Mouse (Mus musculus) NIH3T3 (cell line): Measurements from ENCODE around the gene Tex19.2.
A peak's percentile ranks its signal among the peaks of the same experiment; 100 is the strongest.

Source experiments
- DNase-seq: peaks from one replicate; pipeline ENCODE4 v3.0.0-alpha.2; 2012; ENCODE audit warnings: low read depth

The Tex19.2 gene

DNA sequence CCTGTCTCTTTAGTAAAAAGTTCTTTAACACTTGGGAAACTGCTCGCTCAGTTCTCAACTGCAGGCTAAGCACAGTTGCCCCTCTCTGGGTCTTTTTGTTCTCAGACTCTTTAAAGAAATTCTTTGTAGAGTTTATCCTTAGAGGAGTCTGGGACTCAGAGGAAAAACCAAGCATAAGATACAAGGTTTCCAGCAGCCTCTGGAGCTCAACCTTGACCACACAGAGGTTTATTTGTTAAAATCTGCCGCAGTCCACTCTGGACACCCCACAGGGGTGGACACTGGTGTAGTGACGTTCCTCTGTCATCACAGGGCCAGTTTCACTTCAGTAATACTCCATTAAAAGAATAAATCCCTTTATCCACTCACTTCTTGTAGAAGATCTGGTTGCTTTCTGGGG, at the start of gene Tex19.2:
Tex19.2 (minus strand) TSS at position 101 of the 400 bp plus-strand sequence.
- DNase-seq, result no peak

DNA sequence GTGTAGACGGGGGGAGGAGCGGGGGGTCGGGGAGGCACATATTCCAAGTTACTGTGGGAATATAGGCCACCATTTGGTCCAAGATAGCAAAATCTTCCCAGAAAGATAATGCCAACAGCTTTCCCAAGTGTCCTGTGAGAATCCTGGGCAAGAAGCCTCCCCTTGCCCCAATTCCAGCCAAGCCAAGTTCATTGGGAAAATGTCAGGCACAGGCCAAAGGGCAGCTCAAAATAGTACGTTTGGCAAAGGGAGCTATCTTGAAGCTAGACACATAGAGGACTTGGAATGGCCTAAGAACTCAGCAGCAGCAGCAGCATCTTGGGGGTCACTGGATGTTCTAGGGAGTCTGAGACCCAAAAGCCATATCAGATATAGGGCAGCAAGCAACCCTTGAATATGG, 45.3 kb upstream of the Tex19.2 start:
- DNase-seq, result no peak

DNA sequence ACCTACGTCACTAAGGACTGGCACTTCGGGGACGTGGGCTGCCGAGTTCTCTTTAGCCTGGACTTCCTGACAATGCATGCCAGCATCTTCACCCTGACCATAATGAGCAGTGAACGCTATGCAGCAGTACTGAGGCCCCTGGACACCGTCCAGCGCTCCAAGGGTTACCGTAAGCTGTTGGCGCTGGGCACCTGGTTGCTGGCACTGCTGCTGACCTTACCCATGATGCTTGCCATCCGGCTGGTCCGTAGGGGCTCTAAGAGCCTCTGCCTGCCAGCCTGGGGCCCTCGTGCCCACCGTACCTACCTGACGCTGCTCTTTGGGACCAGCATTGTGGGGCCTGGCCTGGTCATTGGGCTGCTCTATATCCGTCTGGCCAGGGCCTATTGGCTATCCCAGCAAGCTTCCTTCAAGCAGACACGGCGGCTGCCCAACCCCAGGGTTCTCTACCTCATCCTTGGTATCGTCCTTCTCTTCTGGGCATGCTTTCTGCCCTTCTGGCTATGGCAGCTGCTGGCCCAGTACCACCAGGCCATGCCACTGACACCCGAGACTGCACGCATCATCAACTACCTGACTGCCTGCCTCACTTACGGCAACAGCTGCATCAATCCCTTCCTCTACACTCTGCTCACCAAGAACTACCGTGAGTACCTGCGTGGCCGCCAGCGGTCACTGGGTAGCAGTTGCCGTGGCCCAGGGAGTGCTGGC, 42.3 kb upstream of the Tex19.2 start:
- no peak for DNase-seq

DNA sequence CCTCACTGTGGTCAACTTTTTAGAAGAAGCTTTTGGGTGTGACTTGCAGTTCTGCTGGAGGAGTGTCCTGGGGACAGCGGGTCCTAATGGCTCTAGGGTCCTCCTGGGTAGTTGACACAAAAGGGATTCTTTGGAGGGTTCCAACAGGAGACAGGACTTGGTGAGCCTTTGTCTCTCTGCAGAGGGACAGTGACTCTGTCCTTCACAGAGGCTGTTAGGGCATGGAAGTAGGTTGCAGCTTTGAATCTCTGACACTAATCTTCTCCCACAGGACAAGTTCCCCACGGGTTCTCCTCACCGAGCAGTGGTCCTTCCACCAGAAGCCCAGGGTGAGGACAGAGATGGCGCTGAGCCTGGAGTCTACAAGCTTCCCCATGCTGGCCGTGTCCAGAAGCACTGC, 41.5 kb upstream of the Tex19.2 start, which contains the start of gene Uts2r:
Uts2r (plus strand) TSS at position 301 of the 400 bp plus-strand sequence.
- DNase-seq, result no peak

DNA sequence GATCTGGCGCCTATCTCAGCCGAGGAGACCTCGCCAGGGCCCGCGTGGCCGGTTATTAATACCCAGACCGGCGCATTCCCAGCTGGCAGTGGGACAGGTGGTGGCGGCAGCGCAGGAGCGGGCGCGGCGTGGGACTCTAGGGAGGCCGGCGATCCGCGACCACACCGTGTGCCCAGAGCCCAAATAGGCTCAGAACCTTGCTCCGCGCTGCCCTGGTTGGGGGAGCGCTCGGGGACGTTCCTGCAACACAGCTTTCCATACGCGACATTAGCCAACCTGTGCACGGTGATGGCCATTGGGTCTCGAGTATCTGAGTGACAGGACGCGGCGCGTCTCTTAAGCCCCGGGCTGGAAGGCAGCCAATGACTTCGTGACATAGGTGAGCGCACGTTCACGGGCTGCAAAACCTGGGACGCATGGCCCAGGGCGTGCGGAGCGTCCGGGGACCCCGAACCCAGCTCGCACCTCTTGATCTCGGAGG, 38.0 kb upstream of the Tex19.2 start:
- no peak for DNase-seq

DNA sequence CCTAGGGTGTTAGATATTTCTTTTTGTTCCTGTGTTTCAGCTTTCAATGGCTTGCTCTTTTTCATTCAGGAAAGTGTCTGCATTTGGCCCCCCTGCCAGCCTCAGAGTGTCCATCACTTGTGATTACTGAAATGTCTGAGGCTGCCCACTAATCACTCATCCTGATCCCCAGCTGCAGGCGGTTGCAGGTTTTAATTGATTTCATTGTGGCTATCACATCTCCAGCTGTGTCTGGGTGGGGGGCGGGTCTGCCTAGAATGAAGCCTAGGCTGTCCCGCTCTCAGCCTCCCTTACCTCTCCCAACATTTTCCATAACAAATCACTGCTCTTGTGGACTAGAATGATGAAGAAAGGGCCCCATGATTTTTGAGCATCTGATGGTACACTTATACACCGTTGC, 35.7 kb upstream of the Tex19.2 start:
- no peak for DNase-seq

DNA sequence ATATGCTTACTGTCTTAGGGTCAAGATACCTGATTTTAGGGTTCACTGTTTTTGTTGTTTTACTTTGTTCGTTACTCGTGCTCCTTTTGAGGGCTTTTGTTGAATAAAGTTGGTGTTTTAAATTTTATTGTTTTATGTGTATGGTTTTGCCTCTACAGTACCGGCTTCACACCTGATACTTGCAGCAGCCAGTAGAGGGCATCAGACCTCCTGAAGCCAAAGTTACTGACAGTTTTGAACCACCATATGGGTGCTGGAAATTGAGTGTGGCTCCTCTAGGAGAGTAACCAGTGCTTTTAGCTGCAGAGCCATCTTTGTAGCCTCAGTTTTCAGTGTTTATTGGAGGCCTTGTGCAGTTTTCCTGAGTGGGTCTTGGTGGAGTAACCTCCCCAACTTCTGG, 29.7 kb upstream of the Tex19.2 start:
- no peak for DNase-seq

DNA sequence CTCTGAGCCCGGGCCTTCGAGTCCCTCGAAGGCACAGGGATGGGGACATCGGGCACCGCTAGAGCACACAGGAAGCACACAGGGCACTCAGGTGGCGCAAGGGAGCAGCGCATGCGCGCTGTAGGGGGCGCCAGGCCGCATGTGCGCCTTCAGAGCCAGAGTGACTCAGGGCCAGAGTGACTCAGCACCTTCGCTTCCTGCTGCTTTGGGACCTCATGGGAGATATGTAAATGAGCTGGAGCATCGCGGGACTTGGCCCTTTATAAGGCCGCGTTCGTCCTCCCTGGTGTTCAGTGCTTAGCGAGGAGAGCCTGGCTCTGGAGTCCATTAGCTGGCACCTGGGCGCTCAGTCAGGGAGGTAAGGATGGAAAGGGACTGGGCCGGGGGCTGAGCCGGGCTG, 27.4 kb upstream of the Tex19.2 start, which contains the start of gene Tex19.1:
Tex19.1 (plus strand) TSS at position 279 of the 400 bp plus-strand sequence.
- peak; percentile 18 for DNase-seq

DNA sequence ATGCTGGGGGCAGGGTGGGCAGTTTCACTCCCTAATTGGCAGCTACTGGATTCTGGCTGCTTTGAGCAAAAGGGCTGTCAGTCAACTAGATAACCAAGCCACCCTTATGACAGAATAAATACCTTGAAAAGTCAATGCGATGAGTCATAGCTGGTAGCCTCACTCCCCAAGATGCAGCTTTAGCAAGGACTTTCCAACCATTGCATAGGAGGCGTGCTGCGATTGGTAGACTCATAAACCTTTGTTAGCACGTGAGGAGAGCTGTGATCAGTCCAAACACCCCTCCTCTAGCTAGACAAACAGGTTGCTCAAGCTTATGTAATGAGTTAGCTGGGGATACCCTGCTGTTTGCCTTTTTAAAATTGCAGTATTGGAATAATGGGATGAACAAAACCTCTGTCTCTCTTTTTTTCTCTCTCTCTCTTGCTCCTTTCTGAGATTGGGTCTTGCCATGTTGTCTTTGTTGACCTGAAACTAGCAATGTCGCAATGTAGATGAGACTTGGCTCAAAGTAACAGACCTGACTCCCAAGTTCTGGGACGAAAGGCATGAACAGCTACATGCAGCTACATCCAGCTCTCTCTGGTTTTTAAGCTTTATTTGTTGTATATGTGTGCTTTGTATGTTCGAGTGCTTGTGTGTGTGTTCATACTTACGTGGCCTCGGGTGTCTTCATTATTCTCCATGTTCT, 25.0 kb upstream of the Tex19.2 start:
- peak; percentile 36 for DNase-seq

DNA sequence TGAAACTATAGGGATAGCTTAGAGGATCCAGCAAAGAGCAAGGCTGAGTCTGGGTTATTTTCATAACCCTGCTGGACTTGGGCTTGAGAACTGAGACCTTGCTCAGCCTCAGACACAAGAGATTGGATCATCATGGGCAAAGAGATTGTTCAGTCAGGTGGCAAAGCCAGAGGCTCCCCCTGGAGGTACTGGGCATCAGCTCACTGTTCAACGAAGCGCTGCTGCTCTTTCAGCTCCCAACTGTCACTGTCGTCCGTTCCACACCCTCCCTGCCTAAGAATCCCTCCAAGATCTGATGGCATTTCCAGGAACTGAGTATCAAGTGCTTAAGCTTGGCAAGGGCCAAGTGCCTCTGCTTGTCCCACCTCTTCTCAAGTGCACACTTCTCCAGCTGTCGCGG, 20.3 kb upstream of the Tex19.2 start:
- DNase-seq, result no peak

DNA sequence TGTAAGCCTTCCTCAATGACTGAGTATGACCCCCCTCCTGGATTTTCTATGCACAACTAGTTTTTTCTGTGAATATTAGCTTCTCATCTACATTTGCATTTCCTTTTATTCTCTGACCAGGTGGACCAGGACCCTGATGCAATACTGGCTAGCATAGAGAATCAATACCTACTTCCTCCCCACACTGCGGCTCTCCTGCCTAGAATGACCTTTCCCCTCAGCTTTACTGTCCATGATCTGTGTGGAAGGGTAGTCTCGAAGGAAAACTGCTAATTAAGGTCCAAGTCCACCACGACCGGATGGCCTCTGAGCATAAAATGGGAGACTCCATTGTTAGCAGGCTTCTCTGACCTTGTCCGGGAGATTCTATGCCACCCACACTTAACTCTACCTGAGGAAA, 19.2 kb upstream of the Tex19.2 start:
- DNase-seq, result no peak

DNA sequence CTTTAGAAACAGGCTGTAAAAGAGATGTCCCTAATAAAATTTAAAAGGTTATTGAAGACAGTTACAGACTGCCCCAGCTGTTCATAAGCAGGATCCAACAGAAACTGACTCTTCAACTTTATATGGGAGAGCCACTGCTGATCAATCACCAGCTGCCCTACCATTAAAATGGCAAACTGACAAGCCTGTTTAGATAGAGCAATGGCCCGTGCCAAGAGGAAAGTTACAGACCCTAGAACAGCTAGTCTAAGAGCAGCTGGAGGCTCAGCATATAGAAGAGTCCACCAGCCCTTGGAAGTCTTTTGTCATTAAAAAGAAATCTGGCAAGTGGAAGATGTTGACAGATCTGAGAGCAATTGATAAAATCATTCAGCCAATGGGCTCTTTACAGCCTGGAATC, 16.1 kb upstream of the Tex19.2 start:
- no peak for DNase-seq

DNA sequence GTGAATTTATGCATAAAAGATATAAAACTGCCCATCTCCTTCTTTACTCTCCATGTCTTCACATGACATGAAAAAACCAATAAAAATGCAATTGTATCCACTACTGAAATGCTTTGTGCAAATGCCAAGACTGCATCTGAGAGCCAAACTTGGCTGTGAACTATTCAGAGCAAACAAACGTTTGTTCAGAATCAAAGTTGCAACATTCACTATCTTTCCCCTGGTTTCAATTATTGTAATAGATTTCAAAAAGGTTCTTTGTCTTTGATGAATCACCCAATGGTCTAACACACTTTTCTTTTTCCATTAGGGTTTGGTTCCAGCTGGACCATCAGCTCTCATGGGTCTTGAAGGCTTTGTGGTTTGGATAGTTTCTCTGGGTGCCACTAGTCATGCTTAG, 11.1 kb upstream of the Tex19.2 start:
- peak; percentile 84 for DNase-seq

DNA sequence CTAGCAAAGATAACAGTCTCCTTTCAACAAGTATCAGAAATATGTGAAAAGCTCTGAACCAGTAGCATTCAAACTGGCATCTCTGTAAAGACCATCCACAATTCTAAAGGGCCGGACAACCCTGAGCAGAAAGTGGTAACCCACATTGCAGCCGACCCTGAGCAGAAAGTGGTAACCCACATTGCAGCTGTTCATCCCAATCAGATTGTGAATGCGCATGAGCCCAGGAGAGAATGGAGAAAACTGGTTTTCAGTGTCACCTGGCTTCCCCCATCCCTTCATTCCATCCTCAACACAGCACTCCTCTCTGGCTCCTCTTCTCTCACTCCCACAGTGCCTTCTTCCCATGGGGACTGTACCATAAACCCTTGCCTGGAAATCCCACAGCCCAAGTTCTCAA, 9.0 kb upstream of the Tex19.2 start:
- DNase-seq, result no peak

DNA sequence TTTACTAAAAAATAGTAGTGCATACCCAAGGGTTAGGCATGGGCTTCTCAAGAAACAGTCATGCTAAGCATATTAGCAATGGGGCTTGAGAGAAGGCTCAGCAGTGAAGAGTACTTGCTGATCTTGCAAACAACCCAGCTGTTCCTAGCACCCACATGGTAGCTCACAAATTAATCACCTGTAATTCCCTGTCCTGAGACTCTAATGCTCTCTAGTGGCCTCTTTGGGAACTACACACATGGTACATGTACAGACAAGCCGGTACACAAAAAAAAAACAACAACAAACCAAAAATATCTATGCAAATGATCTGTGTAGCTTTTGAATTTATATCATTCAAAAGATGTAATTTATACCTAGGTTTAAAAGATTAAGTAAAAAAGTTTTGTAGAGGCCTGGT, 7.9 kb upstream of the Tex19.2 start:
- peak; percentile 39 for DNase-seq

DNA sequence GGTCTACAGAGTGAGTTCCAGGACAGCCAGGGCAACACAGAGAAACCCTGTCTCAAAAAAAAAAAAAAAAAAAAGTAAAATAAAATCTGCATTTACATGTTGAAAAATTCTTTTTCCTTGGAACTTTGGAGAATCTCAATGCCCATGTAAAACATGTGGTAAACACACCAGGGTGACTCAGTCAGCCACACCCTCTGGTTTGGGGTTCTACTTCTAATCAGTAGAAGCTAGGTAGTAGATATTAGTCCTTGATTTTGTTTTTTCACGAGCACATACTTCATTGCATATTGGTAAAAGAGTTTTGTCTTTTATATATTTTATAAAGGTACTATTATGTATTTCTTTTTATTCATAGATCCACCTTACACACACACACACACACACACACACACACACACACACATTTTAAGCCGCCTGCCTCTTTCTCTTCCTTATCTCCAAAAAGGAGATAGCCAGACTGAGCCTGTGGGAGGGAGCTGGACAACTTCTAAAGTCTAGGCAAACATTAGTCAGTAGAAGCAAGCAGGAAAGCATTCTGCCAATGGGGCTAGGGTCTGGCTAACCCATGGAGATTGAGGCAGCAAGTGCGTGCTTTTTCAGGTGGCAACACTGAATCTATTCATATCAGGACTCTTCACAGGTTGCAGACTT, 7.2 kb upstream of the Tex19.2 start:
- DNase-seq, result no peak

DNA sequence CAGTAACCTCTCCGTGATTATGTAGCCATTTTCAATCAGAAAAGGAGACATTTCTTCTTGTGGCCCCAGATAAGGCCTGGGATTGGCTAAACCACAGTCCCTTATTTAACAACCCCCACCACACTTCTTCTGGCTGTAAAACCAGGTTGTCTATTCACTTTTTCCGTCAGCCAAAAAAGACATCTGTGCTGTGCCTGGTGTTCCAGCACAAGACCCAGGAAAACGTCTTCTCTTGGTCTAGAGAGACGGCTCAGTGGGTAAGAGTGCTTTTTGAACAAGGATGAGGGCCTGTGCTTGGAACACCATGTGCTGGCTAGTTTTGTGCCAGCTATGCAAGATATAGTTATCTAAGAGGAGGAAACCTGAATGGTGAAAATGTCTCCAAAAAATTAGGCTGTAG, 5.0 kb upstream of the Tex19.2 start:
- DNase-seq, result no peak

DNA sequence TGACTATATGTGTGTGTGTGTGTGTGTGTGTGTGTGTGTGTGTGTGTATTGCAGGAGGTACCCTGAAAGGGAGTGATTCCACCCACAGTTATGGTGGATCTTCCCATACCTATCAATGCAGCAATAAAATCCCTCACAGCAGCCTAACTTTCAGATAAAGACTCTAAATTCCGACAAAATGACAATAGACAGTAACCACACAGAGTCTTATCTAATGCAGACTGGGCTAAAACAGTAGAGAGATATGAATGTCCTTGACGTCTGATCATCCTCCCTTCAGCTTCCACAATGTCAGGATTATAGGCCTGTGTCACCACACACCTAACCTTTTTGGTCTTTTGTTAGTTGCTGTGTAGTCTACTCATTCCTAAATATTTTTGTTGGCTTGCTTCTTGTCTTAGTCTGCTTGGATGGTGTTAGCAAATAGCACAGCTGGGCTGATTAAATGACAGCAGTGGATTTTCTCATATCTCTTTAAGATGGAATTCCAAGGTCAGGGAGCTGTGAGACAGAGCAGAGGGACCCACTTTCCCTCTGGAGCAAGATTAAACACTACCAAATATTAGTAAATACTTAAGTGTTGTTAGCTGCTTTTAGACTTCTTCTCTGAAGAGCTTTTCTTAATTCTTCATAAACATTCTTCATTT, 3.7 kb upstream of the Tex19.2 start:
- DNase-seq, result no peak

DNA sequence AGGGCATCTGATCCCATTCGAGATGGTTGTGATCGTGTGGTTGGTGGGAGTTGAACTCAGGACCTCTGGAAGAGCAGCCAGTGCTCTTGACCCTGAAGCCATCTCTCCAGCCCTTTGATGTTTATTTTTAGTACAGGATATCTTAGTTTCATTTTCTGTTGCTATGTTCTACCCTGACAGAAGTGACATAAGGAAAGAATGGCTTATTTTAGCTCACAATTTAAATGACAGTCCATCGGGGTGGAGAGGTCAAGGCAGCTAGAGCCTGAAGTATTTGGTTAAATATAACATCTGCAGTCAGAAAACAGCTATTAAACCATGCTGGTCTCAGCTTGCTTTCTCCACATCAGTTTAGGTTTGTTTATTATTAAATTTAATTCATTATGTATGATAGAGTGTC, 2.7 kb upstream of the Tex19.2 start:
- DNase-seq, result no peak

DNA sequence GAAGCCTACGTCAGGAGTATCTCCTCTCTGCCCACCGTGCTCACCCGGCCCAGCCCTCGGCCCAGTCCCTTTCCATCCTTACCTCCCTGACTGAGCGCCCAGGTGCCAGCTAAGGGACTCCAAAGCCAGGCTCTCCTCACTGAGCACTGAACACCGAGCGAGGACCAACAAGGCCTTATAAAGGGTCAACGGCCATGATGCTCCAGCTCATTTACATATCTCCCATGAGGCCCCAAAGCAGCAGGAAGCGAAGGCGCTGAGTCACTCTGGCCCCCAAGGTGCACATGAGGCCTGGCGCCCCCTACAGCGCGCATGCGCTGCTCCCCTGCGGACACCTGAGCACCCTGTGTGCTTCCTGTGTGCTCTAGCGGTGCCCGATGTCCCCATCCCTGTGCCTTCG, 371 bp downstream of the Tex19.2 start:
- DNase-seq, result no peak

DNA sequence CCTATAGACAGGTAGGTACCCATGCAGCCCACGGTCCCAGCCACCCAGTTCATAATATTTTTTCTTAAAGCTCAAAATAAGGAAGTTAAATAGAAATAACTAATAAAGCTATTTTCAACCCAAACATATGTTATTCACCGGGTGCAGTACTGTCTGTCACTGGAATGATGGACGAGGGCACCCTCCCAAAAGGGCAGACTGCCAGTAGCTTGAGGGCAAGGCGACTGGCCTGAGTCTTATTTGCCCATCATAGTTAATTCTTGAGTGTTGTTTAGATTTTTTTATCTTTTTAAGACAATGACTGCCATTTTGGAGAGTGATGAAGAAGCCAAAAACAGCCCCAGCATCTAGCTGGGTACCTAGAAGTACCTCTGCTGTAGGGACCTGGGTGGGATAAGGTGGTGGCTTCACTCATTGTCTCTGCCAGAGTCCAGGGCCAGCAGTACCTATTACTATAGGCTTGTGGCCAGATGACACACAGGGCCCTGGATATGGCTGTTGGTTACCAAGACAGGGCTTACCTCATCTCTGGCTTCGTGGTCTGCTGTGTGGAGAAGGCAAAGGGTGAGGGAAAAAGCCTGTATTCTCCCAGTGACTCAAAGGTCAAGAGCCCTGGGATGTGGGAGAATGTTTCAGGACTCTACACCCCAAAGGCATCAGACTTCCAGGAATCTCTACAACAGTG, 6.2 kb downstream of the Tex19.2 start:
- DNase-seq, result peak; percentile 80

DNA sequence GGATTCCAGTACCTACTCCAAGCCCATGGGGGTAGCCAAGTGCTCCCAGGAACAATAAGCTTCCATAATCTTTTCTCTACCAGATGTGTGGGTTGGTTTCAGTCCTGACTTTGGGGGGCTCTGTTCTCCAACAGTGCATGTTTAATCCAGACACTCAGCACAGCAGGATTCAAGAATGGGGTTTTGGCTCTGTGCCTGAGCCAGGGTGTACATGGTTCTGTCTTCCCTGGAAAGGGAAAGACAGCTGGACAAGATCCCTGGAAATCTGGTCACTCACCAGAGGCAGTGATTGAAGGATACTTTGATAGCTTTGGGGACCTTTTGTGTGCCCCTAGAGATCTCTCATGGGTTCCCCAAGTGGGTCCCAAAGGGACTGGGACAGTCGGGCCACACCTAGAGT, 6.9 kb downstream of the Tex19.2 start:
- DNase-seq, result peak; percentile 48
